Mouse (Mus musculus): ENCODE measurements around the gene Dtd1. TPM values are rescaled to one million over a fixed set of nuclear protein-coding genes. Genes with fewer than 3 reads are reported as not detected.

Dtd1 gene
- total RNA-seq, 1 experiment from 2014 or later = 86.4 TPM

GRCm38 (mm10) chr2:144738161-144738560, 138.5 kb downstream of the Dtd1 start:
- ATAC-seq (replicated peaks in 1 of 2; ENCODE audit: insufficient read depth in 1 of 2, low FRiP score in 2 of 2, low TSS enrichment in 1 of 2, low read depth in 1 of 2, poor library complexity in 2 of 2, severe bottlenecking in 2 of 2) = no peak

GRCm38 (mm10) chr2:144738576-144738975, 138.9 kb downstream of the Dtd1 start:
- ATAC-seq (replicated peaks in 1 of 2; ENCODE audit: insufficient read depth in 1 of 2, low FRiP score in 2 of 2, low TSS enrichment in 1 of 2, low read depth in 1 of 2, poor library complexity in 2 of 2, severe bottlenecking in 2 of 2) = no peak

GRCm38 (mm10) chr2:144740577-144740997, 140.9 kb downstream of the Dtd1 start:
- no peak for ATAC-seq (replicated peaks in 1 of 2; ENCODE audit: insufficient read depth in 1 of 2, low FRiP score in 2 of 2, low TSS enrichment in 1 of 2, low read depth in 1 of 2, poor library complexity in 2 of 2, severe bottlenecking in 2 of 2)

DNA sequence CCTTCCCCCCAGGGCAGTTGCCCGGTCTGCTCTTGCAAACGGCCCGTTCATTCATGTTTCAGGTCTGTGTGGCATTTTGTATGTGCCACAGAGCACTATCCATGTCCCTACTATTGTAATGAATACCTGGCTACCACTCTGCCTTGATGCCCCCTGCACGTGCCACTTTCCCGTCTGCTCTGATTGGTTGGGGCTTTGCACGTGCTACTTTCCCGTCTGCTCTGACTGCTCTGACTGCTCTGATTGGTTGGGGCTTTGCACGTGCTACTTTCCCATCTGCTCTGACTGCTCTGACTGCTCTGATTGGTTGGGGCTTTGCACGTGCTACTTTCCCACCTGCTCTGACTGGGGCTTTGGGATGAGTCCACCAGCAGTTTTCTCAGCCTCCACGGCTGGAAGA, 142.3 kb downstream of the Dtd1 start:
- no peak for ATAC-seq (replicated peaks in 1 of 2; ENCODE audit: insufficient read depth in 1 of 2, low FRiP score in 2 of 2, low TSS enrichment in 1 of 2, low read depth in 1 of 2, poor library complexity in 2 of 2, severe bottlenecking in 2 of 2)

DNA sequence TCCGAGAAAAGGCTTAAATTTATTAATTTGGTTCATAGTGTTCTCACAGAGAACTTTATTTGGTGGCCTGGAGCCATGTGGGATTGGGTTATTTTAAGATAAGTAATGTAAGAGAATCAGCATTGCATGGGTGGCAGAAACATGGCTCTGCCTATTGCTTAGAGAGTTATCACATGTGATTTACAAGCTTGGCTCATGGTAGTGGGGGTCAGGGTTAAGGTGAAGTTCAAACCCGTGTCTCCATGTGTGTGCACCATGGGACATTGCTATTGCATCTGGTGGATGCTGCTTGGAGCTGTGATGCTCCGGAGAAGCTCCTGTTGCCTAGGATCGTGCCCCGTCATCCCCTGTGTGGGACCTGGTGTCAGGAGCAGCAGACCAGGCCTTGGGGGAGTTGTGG, 143.6 kb downstream of the Dtd1 start:
- ATAC-seq (replicated peaks in 1 of 2; ENCODE audit: insufficient read depth in 1 of 2, low FRiP score in 2 of 2, low TSS enrichment in 1 of 2, low read depth in 1 of 2, poor library complexity in 2 of 2, severe bottlenecking in 2 of 2) = no peak

DNA sequence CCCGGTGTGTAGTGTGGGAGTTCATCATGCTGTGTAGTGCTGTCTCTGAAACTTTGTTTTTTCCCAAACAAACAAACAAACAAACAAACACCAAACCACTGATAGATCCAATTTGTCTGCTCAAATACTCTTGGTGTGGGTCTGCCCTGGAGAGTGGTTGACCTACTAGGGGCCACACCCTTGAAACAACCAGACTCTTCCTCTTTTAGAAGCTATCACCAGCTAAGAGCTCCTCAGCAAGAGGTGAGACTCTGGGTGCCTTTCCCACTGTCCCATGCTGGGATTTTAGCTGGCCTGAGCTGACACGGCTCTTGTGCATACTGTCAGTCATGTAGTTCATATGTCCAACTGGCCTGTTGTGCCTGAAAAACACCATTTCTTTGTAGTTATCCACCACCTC, 145.6 kb downstream of the Dtd1 start:
- no peak for ATAC-seq (replicated peaks in 1 of 2; ENCODE audit: insufficient read depth in 1 of 2, low FRiP score in 2 of 2, low TSS enrichment in 1 of 2, low read depth in 1 of 2, poor library complexity in 2 of 2, severe bottlenecking in 2 of 2)

- no peak for ATAC-seq (replicated peaks in 1 of 2; ENCODE audit: insufficient read depth in 1 of 2, low FRiP score in 2 of 2, low TSS enrichment in 1 of 2, low read depth in 1 of 2, poor library complexity in 2 of 2, severe bottlenecking in 2 of 2)
These were observed 146.5 kb downstream of the Dtd1 start for GRCm38 (mm10) chr2:144746046-144746783.

DNA sequence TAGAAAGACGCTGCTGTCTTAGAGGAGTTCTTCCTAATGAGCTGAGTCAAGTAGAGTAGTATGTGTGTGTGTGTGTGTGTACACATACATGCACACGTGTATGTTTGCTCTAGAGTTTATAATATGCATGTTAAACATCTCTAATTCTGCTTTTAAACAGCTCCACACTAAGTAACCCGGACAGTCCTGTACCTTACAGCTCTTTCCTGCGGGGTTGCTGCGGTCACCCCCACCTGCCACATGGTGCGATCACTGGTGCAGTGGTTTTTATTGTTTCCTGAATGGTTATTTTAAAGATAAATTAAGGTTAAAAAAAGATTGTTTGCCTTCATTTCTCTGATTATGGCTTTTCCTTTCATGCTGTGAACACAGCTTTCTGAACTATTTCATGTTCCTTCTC, 153.9 kb downstream of the Dtd1 start:
- ATAC-seq (replicated peaks in 1 of 2; ENCODE audit: insufficient read depth in 1 of 2, low FRiP score in 2 of 2, low TSS enrichment in 1 of 2, low read depth in 1 of 2, poor library complexity in 2 of 2, severe bottlenecking in 2 of 2) = peak; percentile 86

GRCm38 (mm10) chr2:144755016-144755415, 155.3 kb downstream of the Dtd1 start:
- no peak for ATAC-seq (replicated peaks in 1 of 2; ENCODE audit: insufficient read depth in 1 of 2, low FRiP score in 2 of 2, low TSS enrichment in 1 of 2, low read depth in 1 of 2, poor library complexity in 2 of 2, severe bottlenecking in 2 of 2)

GRCm38 (mm10) chr2:144760666-144761065, 161.0 kb downstream of the Dtd1 start:
- ATAC-seq (replicated peaks in 1 of 2; ENCODE audit: insufficient read depth in 1 of 2, low FRiP score in 2 of 2, low TSS enrichment in 1 of 2, low read depth in 1 of 2, poor library complexity in 2 of 2, severe bottlenecking in 2 of 2) = no peak

DNA sequence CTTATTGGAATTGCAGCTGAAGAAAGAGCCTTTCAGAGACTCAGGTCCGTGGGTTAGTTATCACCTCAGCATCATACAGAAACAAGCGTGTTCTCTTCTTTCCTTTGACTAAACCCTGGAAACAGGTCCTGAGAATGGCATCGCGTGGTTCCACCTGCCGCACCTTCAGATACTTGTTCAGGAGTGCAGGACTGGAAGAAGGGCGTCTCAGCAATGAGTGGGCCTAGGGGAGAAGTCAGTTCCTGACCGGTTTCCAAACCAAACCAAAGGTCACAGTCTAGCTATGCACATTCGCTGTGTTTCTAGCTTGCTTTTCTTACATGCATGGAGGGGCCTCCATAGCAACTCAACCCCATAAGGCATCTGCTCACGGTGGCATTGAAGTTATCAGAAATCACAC, 164.0 kb downstream of the Dtd1 start:
- ATAC-seq (replicated peaks in 1 of 2; ENCODE audit: insufficient read depth in 1 of 2, low FRiP score in 2 of 2, low TSS enrichment in 1 of 2, low read depth in 1 of 2, poor library complexity in 2 of 2, severe bottlenecking in 2 of 2) = no peak

- ATAC-seq (replicated peaks in 1 of 2; ENCODE audit: insufficient read depth in 1 of 2, low FRiP score in 2 of 2, low TSS enrichment in 1 of 2, low read depth in 1 of 2, poor library complexity in 2 of 2, severe bottlenecking in 2 of 2) = no peak
These were observed 164.6 kb downstream of the Dtd1 start for GRCm38 (mm10) chr2:144764116-144764788.

- no peak for ATAC-seq (replicated peaks in 1 of 2; ENCODE audit: insufficient read depth in 1 of 2, low FRiP score in 2 of 2, low TSS enrichment in 1 of 2, low read depth in 1 of 2, poor library complexity in 2 of 2, severe bottlenecking in 2 of 2)
These were observed 165.5 kb downstream of the Dtd1 start for GRCm38 (mm10) chr2:144765219-144765618.

GRCm38 (mm10) chr2:144768375-144769117, 168.8 kb downstream of the Dtd1 start:
- no peak for ATAC-seq (replicated peaks in 1 of 2; ENCODE audit: insufficient read depth in 1 of 2, low FRiP score in 2 of 2, low TSS enrichment in 1 of 2, low read depth in 1 of 2, poor library complexity in 2 of 2, severe bottlenecking in 2 of 2)

DNA sequence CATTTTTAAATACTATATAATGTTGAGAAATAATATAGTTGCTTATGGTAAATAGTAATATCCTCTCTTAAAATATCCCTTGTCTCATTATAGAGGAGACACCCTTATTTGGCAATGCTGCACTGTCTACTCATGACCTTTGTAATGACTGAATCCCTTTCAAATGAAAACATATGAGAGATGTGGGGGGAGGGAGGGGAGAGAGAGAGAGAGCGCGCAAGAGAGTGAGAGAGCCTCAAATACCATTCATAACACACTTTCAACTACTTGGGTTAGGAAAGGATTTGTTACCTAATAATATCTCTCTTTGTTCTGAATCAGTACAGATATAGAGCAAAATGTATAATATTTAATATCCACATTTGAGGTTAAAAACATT, 169.4 kb downstream of the Dtd1 start:
- no peak for ATAC-seq (replicated peaks in 1 of 2; ENCODE audit: insufficient read depth in 1 of 2, low FRiP score in 2 of 2, low TSS enrichment in 1 of 2, low read depth in 1 of 2, poor library complexity in 2 of 2, severe bottlenecking in 2 of 2)

DNA sequence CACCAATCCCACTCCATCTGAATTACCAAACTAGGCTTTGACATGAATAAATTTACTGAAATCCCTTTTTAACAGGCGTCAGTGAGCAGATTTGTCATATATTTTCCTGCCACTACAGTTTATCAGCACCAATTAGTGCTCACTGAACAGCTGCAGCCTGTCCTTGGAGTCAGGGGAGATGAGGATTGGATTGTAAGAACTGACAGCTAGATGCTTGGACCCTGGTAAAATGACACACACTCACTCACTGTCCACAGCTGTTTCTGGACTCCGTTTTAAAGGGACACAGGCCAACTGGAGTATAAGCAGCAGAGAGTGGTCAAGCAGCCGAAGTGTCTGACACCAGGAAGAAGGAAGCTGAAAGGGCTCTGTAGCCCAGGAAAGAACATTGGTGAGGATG, 169.9 kb downstream of the Dtd1 start:
- no peak for ATAC-seq (replicated peaks in 1 of 2; ENCODE audit: insufficient read depth in 1 of 2, low FRiP score in 2 of 2, low TSS enrichment in 1 of 2, low read depth in 1 of 2, poor library complexity in 2 of 2, severe bottlenecking in 2 of 2)

GRCm38 (mm10) chr2:144770452-144770941, 170.8 kb downstream of the Dtd1 start:
- ATAC-seq (replicated peaks in 1 of 2; ENCODE audit: insufficient read depth in 1 of 2, low FRiP score in 2 of 2, low TSS enrichment in 1 of 2, low read depth in 1 of 2, poor library complexity in 2 of 2, severe bottlenecking in 2 of 2) = no peak

DNA sequence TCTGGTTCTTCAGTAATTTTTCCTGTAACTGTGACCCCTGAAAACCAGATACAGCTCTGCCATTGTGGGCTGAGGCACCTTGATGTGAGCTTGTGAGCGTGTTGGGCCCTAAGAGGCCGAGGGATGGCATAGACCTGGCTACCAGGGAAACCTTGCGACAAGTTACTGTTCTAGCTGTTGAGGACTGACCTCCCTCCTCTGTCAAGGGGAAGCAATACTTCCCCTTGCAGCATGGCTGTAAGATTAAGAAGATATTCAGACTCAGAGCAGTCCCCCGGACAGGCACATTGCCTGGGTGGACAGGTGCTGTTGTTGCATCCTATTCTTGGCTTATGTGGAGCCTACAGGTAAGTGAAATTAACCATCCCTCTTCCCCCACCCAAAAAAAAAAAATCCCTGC, 172.1 kb downstream of the Dtd1 start:
- no peak for ATAC-seq (replicated peaks in 1 of 2; ENCODE audit: insufficient read depth in 1 of 2, low FRiP score in 2 of 2, low TSS enrichment in 1 of 2, low read depth in 1 of 2, poor library complexity in 2 of 2, severe bottlenecking in 2 of 2)
